Mouse (Mus musculus) neural tube, embryonic 13.5 days (tissue): Measurements from ENCODE around the gene Gtf2e1. TPM values are rescaled to one million over a fixed set of nuclear protein-coding genes. Genes with fewer than 3 reads are reported as not detected.
A peak's percentile ranks its signal among the peaks of the same experiment; 100 is the strongest.

Source experiments
- ATAC-seq: fragments of 200-750 bp; cut with Nextera tagmentation; 2 replicates; pipeline ENCODE4 v1.8.0; 2017; ENCODE audit warnings: low read depth, mild to moderate bottlenecking, moderate TSS enrichment, moderate library complexity
- H3K27ac ChIP-seq: fragments of 300-500 bp; sonication (generic); replicated peaks from 2 replicates; pipeline ENCODE4 v1.5.1; 2015; ENCODE audit warnings: moderate library complexity, mild to moderate bottlenecking, inconsistent platforms
- H3K27me3 ChIP-seq: fragments of 300-500 bp; sonication (generic); 2 replicates; pipeline ENCODE4 v1.6.1; 2015; ENCODE audit warnings: mild to moderate bottlenecking, inconsistent platforms
- H3K36me3 ChIP-seq: fragments of 300-500 bp; sonication (generic); 2 replicates; pipeline ENCODE4 v1.6.1; 2015; ENCODE audit warnings: mild to moderate bottlenecking, inconsistent platforms
- H3K4me1 ChIP-seq: fragments of 300-500 bp; sonication (generic); replicated peaks from 2 replicates; pipeline ENCODE4 v1.6.1; 2015; ENCODE audit warnings: inconsistent platforms
- H3K4me2 ChIP-seq: fragments of 300-500 bp; sonication (generic); 2 replicates; pipeline ENCODE4 v1.6.1; 2015; ENCODE audit warnings: inconsistent platforms, mild to moderate bottlenecking, moderate library complexity
- H3K4me3 ChIP-seq: fragments of 300-500 bp; sonication (generic); 2 replicates; pipeline ENCODE4 v1.5.1; 2015; ENCODE audit warnings: mild to moderate bottlenecking, inconsistent platforms
- H3K9ac ChIP-seq: fragments of 300-500 bp; sonication (generic); 2 replicates; pipeline ENCODE4 v1.6.1; 2015; ENCODE audit warnings: moderate library complexity, mild to moderate bottlenecking, inconsistent platforms
- H3K9me3 ChIP-seq: fragments of 300-500 bp; sonication (generic); 2 replicates; pipeline ENCODE4 v1.6.1; 2016; ENCODE audit warnings: inconsistent platforms
- WGBS: fragments of 180-500 bp; shearing (Covaris S2); methylation state at CpG from one replicate; pipeline ENCODE4 v1.1.7; 2015; 5-methylcytosine and 5-hydroxymethylcytosine counted together
- polyA plus RNA-seq: library from polyadenylated mRNA; unstranded; fragments of >200 nt; fragmentation: Nextera tagmentation; extraction: Ambion mirVana; gene quantifications from 2 replicates; pipeline ENCODE4 v1.2.1, GENCODE M21; 2015

The Gtf2e1 gene
- polyA plus RNA-seq, 1 experiment from 2014 or later: 28.5 TPM

DNA sequence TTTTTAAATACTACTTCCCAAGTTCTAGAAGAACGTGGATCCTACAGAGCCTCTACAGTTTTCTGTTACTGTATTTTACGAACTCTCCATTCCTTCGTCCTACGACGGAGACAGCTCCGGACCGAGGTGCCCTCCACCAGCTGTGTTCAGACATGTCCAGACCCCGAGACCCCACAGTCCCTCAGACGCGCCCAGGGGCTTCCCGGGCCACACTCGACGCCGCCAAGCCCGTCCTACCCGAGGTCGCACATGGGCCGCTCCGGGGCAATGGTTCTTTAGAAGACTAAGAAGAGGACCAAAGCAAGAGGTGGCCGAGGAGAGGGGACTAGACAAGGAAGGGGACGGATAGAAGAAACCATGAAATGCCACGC lies 364 bp downstream of the Gtf2e1 start:
- Histone ChIP-seq H3K4me2 (peak overlapping the region; percentile 72), H3K36me3 (peaks cover 13% of the 10 kb centered on the region), H3K4me3 (peak overlapping the region; percentile 63), H3K9me3 (no peaks in the 10 kb centered on the region), H3K27me3 (no peaks in the 10 kb centered on the region), H3K27ac (peak overlapping the region; percentile 88), H3K9ac (peak overlapping the region; percentile 91), H3K4me1 (peaks cover 28% of the 10 kb centered on the region)
- WGBS: under 1% methylated on average over 22 of the region's 22 CpGs
- peak; percentile 57 for ATAC-seq

DNA sequence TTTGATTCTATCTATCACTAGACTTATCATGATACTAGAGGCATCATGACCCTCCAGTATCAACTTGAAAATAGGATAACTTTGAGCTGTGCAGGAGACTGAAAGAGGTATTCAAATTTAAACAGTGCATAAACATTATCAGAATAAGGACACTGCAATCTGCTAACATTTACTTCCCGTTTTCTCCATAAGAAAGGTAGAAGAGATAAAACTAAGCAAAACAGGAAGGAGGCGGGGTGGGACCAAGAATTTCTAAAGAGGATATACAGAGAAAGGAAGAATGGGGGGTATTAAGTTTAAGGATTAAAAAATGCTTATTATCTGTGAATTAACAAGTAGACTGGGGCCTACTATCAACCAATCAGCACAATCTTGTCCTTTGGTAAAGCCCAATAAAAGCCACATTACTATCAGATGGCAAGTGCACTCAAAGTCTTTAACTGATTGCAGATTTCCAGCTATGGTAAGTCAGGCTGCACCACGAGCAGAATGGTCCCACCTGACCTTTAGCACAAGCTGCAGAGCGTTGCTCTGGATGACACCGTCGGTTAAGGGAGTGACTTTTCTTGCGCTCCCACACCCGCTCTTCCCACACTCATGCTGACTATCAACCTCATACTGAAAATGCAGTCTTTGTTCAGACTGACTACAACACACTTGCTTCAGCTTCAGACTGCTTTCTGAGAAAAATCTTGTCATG lies 6.1 kb downstream of the Gtf2e1 start:
- no peaks in the 10 kb centered on the region for H3K27me3 ChIP-seq
- ATAC-seq: no peak
- H3K9ac ChIP-seq: no peak overlapping the region
- H3K4me3 ChIP-seq: no peak overlapping the region
- H3K4me1 ChIP-seq: peaks cover 14% of the 10 kb centered on the region
- peaks cover 33% of the 10 kb centered on the region for H3K36me3 ChIP-seq
- no peak overlapping the region for H3K4me2 ChIP-seq
- H3K9me3 ChIP-seq: no peaks in the 10 kb centered on the region
- WGBS: 92% methylated on average over 8 of the region's 8 CpGs
- no peak overlapping the region for H3K27ac ChIP-seq

DNA sequence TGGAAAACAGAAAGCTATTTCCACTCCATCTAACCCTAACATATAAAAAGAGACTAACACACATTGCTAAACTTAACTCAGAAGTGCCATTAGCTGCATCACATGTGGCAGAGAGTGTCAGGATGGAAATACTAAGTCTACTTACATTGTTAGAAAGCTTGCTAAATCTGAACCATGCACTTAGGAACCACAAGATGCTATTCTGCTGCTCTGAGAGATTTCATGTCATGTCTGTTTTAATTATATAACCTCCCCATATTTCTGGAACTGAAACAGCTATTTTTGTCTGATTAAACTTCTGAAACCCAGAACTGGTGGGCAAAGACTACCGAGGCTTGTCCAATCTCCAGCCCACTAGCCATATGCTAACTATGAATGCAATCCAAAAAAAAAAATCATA lies 7.5 kb downstream of the Gtf2e1 start:
- 97% methylated on average over 1 of the region's 1 CpGs for WGBS
- H3K9me3 ChIP-seq: no peaks in the 10 kb centered on the region
- no peak overlapping the region for H3K9ac ChIP-seq
- H3K36me3 ChIP-seq: peaks cover 33% of the 10 kb centered on the region
- H3K4me2 ChIP-seq: no peak overlapping the region
- ATAC-seq: no peak
- no peak overlapping the region for H3K27ac ChIP-seq
- no peaks in the 10 kb centered on the region for H3K27me3 ChIP-seq
- H3K4me1 ChIP-seq: peaks cover 3% of the 10 kb centered on the region
- no peak overlapping the region for H3K4me3 ChIP-seq

DNA sequence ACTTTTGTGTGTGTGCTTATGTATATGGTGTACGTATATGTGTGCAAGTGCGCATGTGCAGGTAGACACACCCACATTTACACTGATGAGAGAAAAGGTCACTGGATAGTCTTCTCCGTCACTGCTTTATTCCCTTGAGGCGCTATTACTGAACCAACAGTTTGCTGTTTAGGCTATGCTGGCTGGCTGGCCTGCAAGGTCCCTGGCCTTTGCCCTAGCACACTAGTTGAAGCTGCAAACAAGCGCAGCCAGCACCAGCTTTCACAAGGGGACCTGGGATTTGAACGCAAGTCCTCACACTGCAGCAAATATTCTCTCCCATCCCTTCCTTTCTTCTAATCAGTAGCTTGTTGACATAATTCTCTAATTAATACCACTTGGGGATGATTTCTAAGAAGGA lies 9.4 kb downstream of the Gtf2e1 start:
- H3K27ac ChIP-seq: no peak overlapping the region
- H3K4me2 ChIP-seq: no peak overlapping the region
- H3K27me3 ChIP-seq: no peaks in the 10 kb centered on the region
- peaks cover 33% of the 10 kb centered on the region for H3K36me3 ChIP-seq
- no peaks in the 10 kb centered on the region for H3K9me3 ChIP-seq
- no peaks in the 10 kb centered on the region; the same call in none of the 2 replicates for H3K4me1 ChIP-seq
- no peak for ATAC-seq
- H3K4me3 ChIP-seq: no peak overlapping the region
- WGBS: 89% methylated on average over 6 of the region's 6 CpGs
- no peak overlapping the region for H3K9ac ChIP-seq

DNA sequence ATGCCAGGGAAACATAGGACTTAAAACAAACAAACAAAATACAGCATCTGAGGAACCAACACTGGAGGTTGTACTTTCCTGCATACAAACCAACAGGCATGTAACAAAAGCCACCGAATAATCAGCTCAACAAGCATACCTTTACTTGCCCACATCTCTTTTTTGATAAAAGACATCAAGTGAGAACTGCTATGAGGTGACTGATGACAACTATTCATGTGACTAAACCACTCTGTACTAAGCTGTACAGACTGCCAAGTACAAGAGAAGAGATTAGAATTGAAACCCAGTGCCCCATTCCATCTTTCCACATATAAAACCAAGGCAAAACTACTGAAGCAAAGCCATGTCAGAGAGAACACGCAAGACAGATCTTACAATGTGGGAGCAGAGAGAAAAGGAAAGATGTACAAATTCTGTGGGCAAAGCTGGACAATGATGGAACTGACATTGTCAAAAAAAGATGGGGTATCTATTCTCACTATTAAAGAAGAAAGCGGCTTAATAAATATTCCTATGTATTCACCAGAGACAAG lies 12.8 kb downstream of the Gtf2e1 start:
- ATAC-seq: no peak
- H3K4me3 ChIP-seq: no peak overlapping the region
- WGBS: 91% methylated on average over 3 of the region's 3 CpGs

DNA sequence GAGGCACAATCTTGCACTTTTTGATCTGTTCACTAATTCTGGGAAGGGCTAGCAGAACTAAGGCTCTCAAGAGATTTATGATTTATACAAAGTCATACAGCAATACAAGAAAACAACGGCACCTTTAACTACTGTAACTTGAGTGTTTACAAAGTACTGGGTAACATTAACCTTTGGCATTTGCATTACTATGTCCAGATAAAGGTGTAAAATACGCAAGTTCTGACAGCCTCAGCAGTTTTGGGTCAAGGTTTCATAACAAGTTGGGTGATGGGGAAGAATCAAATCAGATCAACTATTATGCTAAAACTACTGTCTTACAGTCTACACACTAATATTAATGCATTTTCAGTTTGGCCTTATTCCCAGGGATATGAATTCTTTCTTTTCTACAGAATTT lies 14.5 kb downstream of the Gtf2e1 start:
- WGBS: 93% methylated on average over 2 of the region's 2 CpGs
- H3K4me1 ChIP-seq: no peaks in the 10 kb centered on the region; the same call in 1 of the 2 replicates
- H3K4me2 ChIP-seq: no peak overlapping the region

More for the DNA sequence above, 12.8 kb downstream of the Gtf2e1 start:
- Histone ChIP-seq H3K36me3 (peaks cover 40% of the 10 kb centered on the region), H3K27me3 (no peaks in the 10 kb centered on the region), H3K4me1 (no peaks in the 10 kb centered on the region; the same call in 1 of the 2 replicates), H3K27ac (no peak overlapping the region), H3K9me3 (no peaks in the 10 kb centered on the region), H3K9ac (no peak overlapping the region), H3K4me2 (no peak overlapping the region)

DNA sequence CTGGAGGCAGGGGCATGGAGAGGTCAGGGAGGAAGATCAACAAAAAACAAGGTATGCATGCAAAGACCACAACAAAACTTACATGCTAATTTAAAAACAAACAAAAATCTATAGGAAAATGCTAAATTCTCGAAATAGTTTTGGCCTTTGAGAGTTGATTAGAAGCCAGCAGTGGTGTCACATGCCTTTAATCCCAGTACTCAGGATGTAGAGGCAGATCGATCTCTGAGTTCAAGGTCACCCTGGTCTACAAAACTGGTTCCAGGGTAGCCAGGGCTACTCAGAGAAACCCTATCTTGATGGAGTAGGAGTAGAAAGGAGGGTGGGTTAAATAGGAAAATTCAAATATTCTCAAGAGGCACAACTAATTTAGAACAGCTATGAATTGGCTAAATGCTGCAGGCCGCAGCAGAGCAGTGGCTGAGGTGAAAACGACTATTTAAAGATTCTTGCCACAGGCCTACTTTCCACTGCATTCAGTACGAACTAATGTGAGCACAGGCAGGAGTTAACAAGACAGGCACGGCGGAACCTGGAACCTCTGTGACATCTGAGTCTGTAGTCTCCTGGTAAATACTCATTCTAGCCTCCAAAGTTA lies 17.4 kb downstream of the Gtf2e1 start:
- H3K4me1 ChIP-seq: no peaks in the 10 kb centered on the region
- H3K36me3 ChIP-seq: peaks cover 64% of the 10 kb centered on the region
- no peak overlapping the region for H3K4me2 ChIP-seq
- no peak overlapping the region for H3K4me3 ChIP-seq
- 96% methylated on average over 7 of the region's 7 CpGs for WGBS
- no peak for ATAC-seq
- H3K9ac ChIP-seq: no peak overlapping the region
- no peak overlapping the region for H3K27ac ChIP-seq
- no peaks in the 10 kb centered on the region for H3K27me3 ChIP-seq
- no peaks in the 10 kb centered on the region for H3K9me3 ChIP-seq

More for the DNA sequence above, 14.5 kb downstream of the Gtf2e1 start:
- peaks cover 51% of the 10 kb centered on the region for H3K36me3 ChIP-seq
- no peak for ATAC-seq
- H3K27ac ChIP-seq: no peak overlapping the region
- no peaks in the 10 kb centered on the region for H3K27me3 ChIP-seq
- no peak overlapping the region for H3K4me3 ChIP-seq
- no peaks in the 10 kb centered on the region for H3K9me3 ChIP-seq
- no peak overlapping the region for H3K9ac ChIP-seq

DNA sequence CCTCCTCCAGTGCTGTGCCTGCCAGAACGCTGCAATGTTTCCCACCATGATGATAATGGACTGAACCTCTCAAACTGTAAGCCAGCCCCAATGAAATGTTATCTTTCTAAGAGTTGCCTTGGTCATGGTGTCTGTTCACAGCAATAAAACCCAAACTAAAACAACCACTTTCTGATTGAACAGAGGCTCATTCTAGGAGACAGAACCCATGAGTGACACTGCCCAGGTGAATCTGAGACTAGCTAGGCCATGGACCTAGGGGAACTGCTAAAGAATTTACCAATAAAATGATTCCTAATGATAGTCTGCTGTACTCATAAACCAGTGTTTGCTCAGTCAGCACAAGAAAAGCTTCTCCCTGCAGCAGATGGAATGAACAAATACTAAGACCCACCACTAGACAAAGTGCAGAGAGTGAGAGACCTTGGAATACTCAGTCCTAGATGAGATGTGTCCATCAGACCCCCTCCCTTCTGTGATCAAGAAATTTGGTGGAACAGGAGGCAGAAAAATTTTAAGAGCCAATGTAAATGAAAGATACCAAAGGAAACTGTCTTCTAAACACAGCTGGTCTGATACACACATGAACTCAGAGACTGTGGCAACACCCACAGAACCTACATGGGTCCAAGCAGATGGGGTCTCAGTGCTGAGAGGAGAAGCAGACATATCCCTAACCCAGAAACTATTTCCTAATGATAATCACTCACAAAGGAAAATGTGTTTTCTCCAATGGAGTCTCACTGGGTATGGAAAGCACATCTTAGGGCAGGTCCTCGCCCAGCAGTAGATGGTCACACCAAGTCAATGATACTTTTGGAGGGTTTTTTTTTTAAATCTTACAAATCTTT lies 19.2 kb downstream of the Gtf2e1 start:
- H3K9ac ChIP-seq: no peak overlapping the region
- no peak overlapping the region for H3K4me3 ChIP-seq
- WGBS: 99% methylated on average over 2 of the region's 2 CpGs
- H3K27me3 ChIP-seq: no peaks in the 10 kb centered on the region
- H3K4me1 ChIP-seq: no peaks in the 10 kb centered on the region
- ATAC-seq: no peak
- H3K4me2 ChIP-seq: no peak overlapping the region
- peaks cover 70% of the 10 kb centered on the region for H3K36me3 ChIP-seq
- no peak overlapping the region for H3K27ac ChIP-seq
- H3K9me3 ChIP-seq: no peaks in the 10 kb centered on the region

DNA sequence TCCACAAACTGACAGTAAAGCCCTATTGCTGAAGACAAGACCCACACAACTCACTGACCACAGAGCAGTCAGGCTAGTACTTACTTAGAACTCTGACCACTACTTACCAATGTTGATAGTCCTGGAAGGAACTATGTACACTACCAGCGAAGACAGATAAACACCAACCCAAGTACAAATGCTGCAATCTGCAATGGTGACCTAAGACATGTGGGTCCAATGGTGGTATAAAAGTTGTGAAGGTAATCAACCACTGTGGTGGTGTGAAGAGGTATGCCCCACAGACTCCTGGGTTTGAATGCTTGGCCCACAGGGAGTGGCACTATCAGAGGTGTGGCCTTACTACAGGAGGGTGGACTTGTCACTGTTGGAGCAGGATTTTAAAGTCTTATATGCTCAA lies 19.9 kb downstream of the Gtf2e1 start:
- Histone ChIP-seq H3K36me3 (peaks cover 69% of the 10 kb centered on the region), H3K4me1 (no peaks in the 10 kb centered on the region), H3K9me3 (no peaks in the 10 kb centered on the region), H3K4me2 (no peak overlapping the region), H3K27me3 (no peaks in the 10 kb centered on the region), H3K27ac (no peak overlapping the region), H3K9ac (no peak overlapping the region), H3K4me3 (no peak overlapping the region)
- WGBS: 100% methylated on average over 1 of the region's 1 CpGs
- no peak for ATAC-seq

DNA sequence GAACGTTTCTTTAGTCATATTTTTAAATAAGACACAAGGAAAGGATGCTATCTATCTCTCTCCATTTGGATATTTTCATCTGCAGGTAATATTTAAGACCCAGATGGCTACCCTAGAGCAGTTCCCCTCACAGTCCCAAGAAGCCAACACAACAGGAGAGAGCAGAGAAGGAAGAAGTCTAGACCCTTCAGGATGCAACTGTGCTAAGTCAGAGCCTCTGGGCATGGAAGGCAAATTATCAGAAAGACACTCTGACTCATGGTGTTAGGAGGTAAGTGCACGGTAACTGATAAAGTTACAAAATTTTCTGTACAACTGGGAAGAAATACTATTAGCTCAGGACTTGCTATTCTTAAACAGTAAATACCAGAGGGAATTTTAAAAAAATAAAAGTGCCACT lies 20.9 kb downstream of the Gtf2e1 start:
- no peaks in the 10 kb centered on the region for H3K4me1 ChIP-seq
- H3K36me3 ChIP-seq: peaks cover 67% of the 10 kb centered on the region
- H3K4me2 ChIP-seq: no peak overlapping the region
- WGBS: 90% methylated on average over 2 of the region's 2 CpGs
- no peaks in the 10 kb centered on the region for H3K27me3 ChIP-seq
- no peaks in the 10 kb centered on the region for H3K9me3 ChIP-seq
- H3K9ac ChIP-seq: no peak overlapping the region
- no peak overlapping the region for H3K27ac ChIP-seq
- no peak overlapping the region for H3K4me3 ChIP-seq
- ATAC-seq: no peak

DNA sequence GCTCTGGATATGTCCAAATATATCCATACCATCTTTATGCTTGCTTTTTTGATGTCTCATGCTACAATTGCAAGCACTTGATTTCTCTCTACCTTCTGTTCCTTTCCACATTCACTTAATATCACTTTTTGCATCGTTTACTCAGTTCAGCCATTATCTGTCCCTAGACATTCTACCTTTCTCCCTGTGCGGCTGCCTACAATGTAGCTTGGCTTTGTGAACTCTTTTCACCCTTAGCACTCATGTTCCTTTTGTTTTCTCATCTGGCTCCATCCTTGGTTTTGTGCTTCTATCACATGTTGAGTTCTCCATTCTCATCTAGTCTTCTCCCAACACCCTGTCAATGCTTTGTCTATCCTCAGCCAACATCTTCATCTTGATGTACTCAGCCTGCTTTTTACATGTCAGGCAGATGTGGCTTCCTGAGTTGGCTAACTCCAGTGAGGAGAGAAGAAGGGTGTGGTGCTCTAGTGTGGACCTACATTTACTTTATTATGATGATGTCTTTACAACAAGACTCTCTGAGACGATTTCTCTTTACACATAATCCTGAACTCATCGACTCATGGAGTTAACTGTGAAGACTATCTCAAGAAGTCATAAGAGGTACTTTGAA lies 21.9 kb downstream of the Gtf2e1 start:
- Histone ChIP-seq H3K27me3 (no peaks in the 10 kb centered on the region), H3K4me3 (no peak overlapping the region), H3K4me2 (no peak overlapping the region), H3K27ac (no peak overlapping the region), H3K36me3 (peaks cover 63% of the 10 kb centered on the region), H3K9me3 (no peaks in the 10 kb centered on the region), H3K9ac (no peak overlapping the region), H3K4me1 (no peaks in the 10 kb centered on the region)
- no peak for ATAC-seq
- WGBS: 98% methylated on average over 4 of the region's 4 CpGs
